Mouse (Mus musculus) retina, postnatal 1 day (tissue): ENCODE measurements around the gene S100a1.

Experiments used
- DNase-seq: peaks from one replicate; pipeline ENCODE4 v3.0.0-alpha.2; 2012

Gene S100a1

GRCm38 (mm10) chr3:90513796-90514590 lies at the start of gene S100a1, which contains the start of gene S100a13:
Gene S100a1 (minus strand): TSS chr3:90514392.
Gene S100a13 (plus strand): TSS chr3:90514435.
- DNase-seq: peak; percentile 72

DNA sequence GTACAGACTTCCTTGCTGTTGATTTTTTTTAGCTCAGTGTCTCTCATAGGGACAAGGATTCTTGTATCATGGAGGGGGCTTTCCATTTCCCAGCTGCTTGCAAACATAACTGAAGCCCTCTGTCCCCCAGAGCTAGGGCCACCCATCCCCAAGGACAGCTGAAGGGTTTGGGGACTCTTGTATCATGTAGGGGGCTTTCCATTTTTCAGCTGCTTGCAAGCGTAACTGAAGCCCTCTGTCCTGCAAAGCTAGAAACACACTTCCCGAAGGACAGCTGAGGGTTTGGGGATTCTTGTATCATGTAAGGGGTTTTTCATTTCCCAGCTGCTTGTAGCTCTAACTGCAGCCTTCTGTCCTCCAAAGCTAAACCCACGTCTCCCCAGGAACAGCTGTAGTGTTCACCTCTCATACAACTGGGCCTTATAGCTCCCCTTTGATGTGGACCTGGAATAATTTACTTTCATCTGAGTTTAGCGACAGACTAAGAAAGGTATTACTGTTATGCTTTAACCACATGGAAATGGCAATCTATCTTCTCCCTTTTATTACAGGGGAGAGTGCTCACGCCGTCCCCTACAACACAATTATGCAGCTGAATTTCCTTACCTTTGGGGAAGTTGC lies 45.9 kb upstream of the S100a1 start, which contains the start of gene S100a3:
TSS of gene S100a3 (plus strand) at position 571 of the 621 bp plus-strand sequence.
- no peak for DNase-seq

DNA sequence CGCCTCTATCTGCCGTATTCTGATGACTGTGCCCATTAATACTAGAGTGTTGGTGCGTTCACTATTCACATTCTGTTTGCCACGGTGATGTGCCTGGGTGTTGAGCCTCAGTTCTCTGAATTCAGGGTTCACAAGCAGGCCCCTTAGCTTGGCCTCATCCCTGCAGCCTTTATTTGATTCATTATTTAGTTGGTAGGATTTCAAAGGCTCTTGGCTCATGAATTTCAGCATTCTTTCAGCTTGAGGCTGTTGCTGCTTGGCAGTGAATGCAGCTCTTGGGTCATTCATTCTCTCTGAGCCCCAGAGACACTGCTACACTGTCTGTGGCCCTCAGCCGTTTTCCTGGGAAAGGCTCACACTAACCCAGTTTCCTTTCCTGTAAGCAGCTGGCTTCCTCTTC lies 41.8 kb upstream of the S100a1 start:
- DNase-seq: no peak

DNA sequence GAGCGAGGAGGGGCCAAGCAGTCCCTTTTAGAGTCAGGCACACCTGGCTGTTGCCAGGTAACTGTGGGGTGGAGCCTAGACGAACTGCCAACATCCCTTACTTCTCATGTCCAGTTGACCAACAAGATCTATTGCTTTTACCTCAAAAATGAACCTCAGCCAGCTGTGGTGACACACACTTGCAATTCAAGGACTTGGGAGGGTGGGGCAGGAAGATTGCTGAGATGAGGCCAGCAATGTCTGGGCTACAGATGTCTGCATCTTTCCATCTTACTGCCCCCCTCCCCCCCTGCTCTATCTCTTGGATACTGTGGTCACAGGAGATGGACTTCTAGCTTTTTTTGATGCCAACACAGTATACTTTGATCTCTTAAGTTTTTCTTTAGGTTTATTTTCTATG lies 38.0 kb upstream of the S100a1 start:
- DNase-seq: no peak

DNA sequence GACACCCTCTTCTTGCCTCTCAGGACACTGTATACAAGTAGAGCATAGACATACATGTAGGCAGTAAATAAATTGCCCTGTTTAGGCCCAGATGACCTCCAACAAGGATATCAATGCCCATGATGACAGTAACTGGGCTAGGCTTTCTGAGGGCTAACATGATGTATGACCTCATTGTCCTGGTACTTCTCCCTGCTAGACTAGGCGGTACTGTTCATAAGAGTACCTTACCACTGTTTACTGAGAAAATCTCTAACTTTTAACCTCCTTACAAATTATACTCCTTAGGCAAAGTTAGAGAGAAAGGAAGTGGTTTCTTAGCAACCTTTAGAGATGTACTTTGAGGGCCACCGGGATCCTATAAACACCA lies 36.2 kb upstream of the S100a1 start:
- no peak for DNase-seq

- no peak for DNase-seq
Observed at GRCm38 (mm10) chr3:90549676-90550420, 35.7 kb upstream of the S100a1 start.

DNA sequence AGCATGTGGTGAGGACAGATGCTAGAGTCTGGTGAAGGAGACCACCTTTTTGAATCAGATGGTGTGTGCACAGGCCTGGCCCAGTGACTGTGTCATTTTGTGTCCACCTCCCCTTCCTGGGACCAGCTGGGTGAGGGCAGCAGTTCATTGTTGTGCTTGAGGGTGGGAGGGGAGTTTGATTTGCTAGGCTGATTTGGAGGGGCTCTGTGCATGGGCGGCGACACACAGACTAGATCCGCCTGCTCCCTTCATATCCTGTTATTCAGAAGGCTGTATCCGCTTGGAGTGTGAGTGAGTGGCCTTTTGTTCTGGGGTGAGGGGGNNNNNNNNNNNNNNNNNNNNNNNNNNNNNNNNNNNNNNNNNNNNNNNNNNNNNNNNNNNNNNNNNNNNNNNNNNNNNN lies 26.7 kb upstream of the S100a1 start:
- DNase-seq: peak; percentile 61

DNA sequence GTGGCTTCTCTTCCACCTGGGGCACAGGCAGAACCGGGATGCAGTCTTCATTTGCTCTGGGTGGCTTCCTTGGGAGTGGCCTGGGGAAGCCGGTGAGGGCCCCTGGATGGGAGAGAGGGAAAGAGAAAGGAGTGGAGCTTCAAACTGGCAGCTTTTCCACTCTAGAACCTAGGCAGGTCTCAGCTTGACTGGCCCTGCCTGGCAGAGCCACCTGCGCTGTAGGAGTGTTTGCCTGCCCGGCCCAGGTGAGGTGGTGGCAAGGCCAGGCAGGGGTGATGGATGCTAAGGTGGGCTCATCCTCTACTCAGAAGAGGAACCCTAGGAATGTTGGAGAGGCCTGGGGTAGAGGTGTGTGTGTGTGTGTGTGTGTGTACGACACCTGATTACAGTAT lies 23.7 kb upstream of the S100a1 start:
- DNase-seq: no peak

GRCm38 (mm10) chr3:90537141-90537904 lies 23.1 kb upstream of the S100a1 start, which contains the start of gene S100a16:
Gene S100a16 (plus strand): TSS chr3:90537254.
- no peak for DNase-seq

DNA sequence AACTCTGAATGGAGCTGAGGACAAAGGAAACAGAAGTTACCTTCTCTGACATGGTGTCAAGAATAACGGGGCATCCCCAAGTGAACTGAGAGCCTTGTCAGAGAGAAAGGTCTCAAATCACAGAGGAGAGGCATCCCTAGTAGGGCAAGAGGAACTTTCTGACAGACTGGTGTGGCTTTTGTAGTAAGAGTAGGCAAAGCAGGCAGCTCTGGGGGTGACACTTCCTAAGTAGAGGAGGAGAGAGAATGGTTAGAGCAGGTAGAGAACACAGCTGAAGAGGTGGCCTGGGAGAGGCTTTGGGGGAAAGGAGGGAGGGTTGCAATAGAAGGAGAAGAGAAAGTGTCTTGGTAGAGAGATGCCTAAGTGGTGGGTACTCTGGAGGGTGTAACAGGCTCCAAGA lies 21.3 kb upstream of the S100a1 start:
- no peak for DNase-seq

DNA sequence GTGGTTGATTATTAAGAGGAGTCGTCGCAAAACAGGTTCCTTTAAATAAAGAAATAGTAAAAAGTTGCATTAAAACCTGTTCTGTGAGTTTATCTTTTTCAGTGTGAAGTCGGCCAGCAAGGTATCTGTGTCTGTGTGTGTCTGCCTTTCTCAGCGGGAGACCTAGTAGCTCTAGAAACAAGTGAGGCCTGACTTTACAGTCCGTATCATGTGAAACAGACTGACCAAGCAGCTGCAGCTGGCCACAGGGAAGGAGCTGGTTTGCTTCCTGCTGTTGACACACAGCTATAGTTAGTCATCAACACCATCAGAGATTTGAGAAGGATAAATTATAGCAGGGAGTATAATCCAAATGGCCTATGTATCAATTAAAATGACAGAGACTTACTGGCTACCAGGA lies 17.5 kb upstream of the S100a1 start:
- DNase-seq: no peak

DNA sequence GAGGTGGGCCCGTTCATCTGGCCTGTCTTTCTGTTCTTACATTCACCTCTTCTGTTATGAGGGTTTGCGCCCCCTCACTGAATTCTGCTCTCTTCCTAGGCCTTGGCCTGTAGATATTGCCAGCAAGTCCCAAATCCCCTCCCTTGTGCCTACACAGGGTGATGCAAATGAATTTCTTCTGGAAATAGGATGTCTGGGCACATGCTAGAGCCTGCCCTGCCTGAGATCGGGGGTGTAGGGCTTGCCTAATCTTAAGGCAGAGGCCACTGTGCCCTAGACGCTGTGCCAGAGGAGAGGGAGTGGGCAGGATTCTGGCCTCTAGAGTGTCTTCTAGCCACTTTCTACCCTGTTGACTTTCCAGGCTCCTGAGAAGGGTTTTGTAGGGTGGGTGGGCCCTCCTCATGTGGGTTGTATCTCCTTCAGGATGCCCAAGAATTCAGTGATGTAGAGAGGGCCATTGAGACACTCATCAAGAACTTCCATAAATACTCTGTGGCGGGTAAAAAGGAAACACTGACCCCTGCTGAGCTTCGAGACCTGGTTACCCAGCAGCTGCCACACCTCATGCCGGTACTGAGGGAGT lies 13.2 kb upstream of the S100a1 start:
- DNase-seq: no peak

DNA sequence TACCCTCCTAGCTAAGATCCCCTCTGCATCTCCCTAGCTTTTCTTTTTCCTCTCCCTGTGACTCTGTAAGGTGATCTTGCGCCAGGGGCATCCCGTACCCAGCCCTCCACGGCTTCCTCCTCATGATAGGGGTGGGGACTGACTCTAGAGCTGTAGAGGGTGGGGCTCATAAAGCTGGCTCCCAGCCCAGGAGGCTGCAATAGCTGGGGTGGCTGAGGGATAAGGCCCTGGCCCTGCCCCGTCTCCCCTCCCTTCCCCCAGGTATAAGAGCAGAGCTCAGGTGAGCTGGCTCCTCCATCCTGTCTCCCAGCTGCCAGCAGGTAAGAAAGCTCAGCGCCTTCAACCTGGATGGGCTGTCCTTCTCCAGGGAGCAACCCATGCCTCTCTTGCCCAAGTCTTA lies 12.4 kb upstream of the S100a1 start, which contains the start of gene S100a14:
TSS of gene S100a14 (plus strand) at position 277 of the 400 bp plus-strand sequence.
- no peak for DNase-seq

DNA sequence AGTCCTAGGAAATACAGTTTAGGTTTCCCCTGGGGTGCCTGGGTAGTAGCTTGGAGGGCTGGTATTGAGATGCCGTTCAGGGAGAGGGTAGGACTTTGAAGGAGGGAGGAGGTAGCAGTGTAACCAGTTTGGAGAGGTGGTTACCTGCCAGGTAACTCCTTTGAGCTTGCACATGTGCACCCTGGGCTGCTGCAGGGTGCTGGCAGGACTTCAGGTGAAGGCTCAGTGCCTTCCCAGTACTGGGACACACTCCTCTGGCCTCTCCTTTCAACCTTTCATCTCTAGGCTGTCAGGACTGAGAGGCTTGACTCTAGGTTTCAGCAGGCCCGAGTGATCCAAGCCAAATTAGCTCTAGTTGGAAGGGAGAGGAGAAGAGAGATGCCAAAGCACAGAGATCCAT lies 11.9 kb upstream of the S100a1 start:
- no peak for DNase-seq

GRCm38 (mm10) chr3:90525421-90525820 lies 11.2 kb upstream of the S100a1 start:
- peak; percentile 74 for DNase-seq

- DNase-seq: no peak
Observed at GRCm38 (mm10) chr3:90517711-90518110, 3.5 kb upstream of the S100a1 start.

GRCm38 (mm10) chr3:90515789-90516188 lies 1.6 kb upstream of the S100a1 start:
- DNase-seq: no peak

DNA sequence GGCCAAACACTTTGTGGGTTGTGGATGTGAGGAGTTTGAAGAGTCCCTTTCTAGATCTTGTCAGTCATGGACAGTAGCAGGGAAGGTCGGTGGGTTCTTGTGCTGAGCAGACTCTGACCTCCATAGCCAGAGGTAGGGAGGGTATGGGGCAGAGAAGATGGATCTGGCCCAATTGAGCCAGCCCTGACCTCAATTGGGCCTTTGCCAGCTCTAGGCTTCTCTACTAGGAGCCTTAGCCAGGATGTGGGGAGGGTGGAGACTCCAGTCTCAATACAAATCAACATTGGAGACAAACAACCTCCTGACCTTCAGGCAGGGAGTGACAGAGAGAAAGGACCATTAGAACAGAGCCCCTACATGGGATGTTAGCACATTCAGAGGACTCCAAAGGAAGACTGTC lies 1.1 kb upstream of the S100a1 start:
- no peak for DNase-seq

- DNase-seq: peak; percentile 68
Observed at GRCm38 (mm10) chr3:90514691-90515090, 499 bp upstream of the S100a1 start.

DNA sequence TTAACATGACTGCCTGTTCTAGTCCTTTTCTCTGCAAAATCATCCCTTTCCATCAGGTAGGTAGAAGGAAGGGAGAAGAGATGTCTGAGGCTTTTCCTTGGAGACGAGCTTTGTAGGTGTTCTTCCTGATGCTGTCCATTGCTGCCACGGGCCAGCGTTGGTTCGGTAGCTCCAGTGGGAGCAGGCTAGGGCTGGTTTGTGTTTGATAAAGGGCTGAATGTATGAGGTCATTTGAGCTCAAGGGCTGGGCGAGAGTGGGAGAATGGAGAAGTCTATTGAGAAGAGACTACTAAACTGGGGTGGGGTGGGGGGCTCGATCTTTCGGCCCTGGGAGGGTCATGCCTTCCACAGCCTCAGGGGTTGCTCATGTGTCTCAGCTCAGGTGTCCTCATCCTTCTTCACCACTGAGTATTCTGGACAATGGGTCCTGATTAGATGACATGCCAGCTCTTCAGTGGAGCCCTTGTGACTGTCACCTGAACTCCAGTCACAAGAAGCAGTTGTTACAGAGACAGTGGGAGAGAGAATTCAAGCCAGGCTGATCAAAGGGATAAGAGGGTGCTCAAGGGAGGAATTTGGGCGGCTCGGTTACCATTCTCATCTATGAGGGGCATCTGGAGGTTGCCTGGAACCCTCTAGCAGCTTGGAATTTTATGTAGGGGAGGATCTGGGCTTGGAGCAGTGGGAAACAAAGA lies 1.1 kb downstream of the S100a1 start:
- DNase-seq: no peak

DNA sequence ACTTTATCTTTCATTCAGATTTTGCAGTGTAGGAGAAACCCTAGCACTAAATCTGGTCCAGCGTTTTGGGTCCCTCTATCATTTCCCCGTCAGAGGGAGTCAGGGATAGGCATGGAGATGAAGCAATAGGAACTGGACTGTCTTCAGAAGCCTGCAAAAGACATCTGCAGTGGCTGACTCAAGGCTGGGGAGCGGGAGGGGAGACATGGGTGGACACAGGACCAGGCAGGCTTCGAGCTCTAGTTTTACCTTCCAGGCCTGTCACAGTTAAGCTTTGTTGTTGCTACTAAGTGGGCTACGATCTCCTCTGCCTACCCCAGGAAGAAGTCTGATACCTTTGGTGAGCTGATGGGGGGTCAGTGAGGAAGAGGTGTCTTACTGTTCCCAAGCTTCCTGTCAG lies 1.9 kb downstream of the S100a1 start:
- DNase-seq: no peak

GRCm38 (mm10) chr3:90509747-90510123 lies 4.5 kb downstream of the S100a1 start:
- DNase-seq: no peak
